In genomic region chr4:138379091-138379840, GRCm38 (mm10) we compare ENCODE assay signal across 9 mouse cellular contexts. TPM values are rescaled to one million over a fixed set of nuclear protein-coding genes. Genes with fewer than 3 reads are reported as not detected.
DNase-seq lines count a peak whose midpoint lies in the region; ATAC-seq lines count a peak whose summit lies in the region.
"Had no signal": no experiment of that assay in that cellular context is flagged by ENCODE, and none has a peak within 500 bp of the region (broad histone marks: within the 10 kb centered on the region; RNA-seq: fewer than 3 reads in every experiment).

No protein-coding gene starts in this region.

- H3K27me3 ChIP-seq in intestine, embryonic 15.5 days (replicated peaks), result no peaks in the 10 kb centered on the region
- no peaks in the 10 kb centered on the region for H3K27me3 ChIP-seq in intestine, embryonic 16.5 days (replicated peaks; ENCODE audit: control insufficient read depth, insufficient read depth, low read length)
- H3K27me3 ChIP-seq in forebrain, embryonic 13.5 days, result no peaks in the 10 kb centered on the region
- H3K27me3 ChIP-seq in hindbrain, embryonic 10.5 days (ENCODE audit: insufficient read depth, poor library complexity, severe bottlenecking), result 0 out of 2 replicates have a peak, but pooled peaks cover 8% of the 10 kb centered on the region
- peaks cover 6% of the 10 kb centered on the region; the same call in 1 of the 2 replicates for H3K27me3 ChIP-seq in midbrain, embryonic 10.5 days (ENCODE audit: low read depth, poor library complexity, severe bottlenecking)

- 52% methylated on average over 14 of the region's 14 CpGs for WGBS in intestine, embryonic 15.5 days
- 51% methylated on average over 14 of the region's 14 CpGs for WGBS in intestine, embryonic 16.5 days
- WGBS in forebrain, embryonic 13.5 days, result 49% methylated on average over 14 of the region's 14 CpGs
- 51% methylated on average over 14 of the region's 14 CpGs for WGBS in hindbrain, embryonic 10.5 days
- 62% methylated on average over 14 of the region's 14 CpGs for WGBS in midbrain, embryonic 10.5 days

- peak; percentile 30 for DNase-seq in c-Kit-positive CD71-negative TER-119-negative erythroid progenitor cells, embryonic 14.5 days (ENCODE audit: low read depth)
- peak; percentile 73 for DNase-seq in hindbrain, embryonic 10.5 days (ENCODE audit: low spot score)
- peak; percentile 62 for DNase-seq in left cerebral cortex, adult 11 months (ENCODE audit: low spot score)
- DNase-seq in midbrain, embryonic 10.5 days (ENCODE audit: low spot score), result peak; percentile 66
- peak; percentile 80 for DNase-seq in skeletal muscle tissue, adult 2 months (ENCODE audit: low read depth, low spot score)
- DNase-seq: liver, embryonic 13.5 days had no signal

- H3K9ac ChIP-seq in intestine, embryonic 15.5 days, result no peak overlapping the region
- H3K9ac ChIP-seq in intestine, embryonic 16.5 days (ENCODE audit: low read depth, low read length), result no peak overlapping the region
- H3K9ac ChIP-seq in forebrain, embryonic 13.5 days, result no peak overlapping the region
- H3K9ac ChIP-seq: liver, embryonic 13.5 days had no signal

- 0 out of 2 replicates have a peak, but pooled peaks have one; percentile 36 for ATAC-seq in intestine, embryonic 15.5 days
- ATAC-seq in intestine, embryonic 16.5 days, result no peak
- peak; percentile 50; the same call in 1 of the 2 replicates for ATAC-seq in forebrain, embryonic 13.5 days

- no peak overlapping the region for H3K4me2 ChIP-seq in intestine, embryonic 15.5 days (replicated peaks)
- H3K4me2 ChIP-seq in intestine, embryonic 16.5 days (ENCODE audit: low read depth, low read length), result no peak overlapping the region
- no peak overlapping the region for H3K4me2 ChIP-seq in forebrain, embryonic 13.5 days
- H3K4me2 ChIP-seq: liver, embryonic 13.5 days had no signal

- no peak overlapping the region for H3K27ac ChIP-seq in intestine, embryonic 15.5 days
- no peak overlapping the region for H3K27ac ChIP-seq in intestine, embryonic 16.5 days (ENCODE audit: low read length)
- H3K27ac ChIP-seq in forebrain, embryonic 13.5 days, result 0 out of 2 replicates have a peak overlapping the region, but pooled peaks have one; percentile 25
- peak overlapping the region; percentile 57 for H3K27ac ChIP-seq in hindbrain, embryonic 10.5 days
- H3K27ac ChIP-seq in midbrain, embryonic 10.5 days (replicated peaks), result 0 out of 2 replicates have a peak overlapping the region, but pooled peaks have one; percentile 23
- H3K27ac ChIP-seq: liver, embryonic 13.5 days had no signal

- 0 out of 2 replicates have a peak, but pooled peaks cover 2% of the 10 kb centered on the region for H3K4me1 ChIP-seq in intestine, embryonic 15.5 days (replicated peaks)
- no peaks in the 10 kb centered on the region for H3K4me1 ChIP-seq in intestine, embryonic 16.5 days (ENCODE audit: control insufficient read depth, insufficient read depth, low read length)
- H3K4me1 ChIP-seq in forebrain, embryonic 13.5 days, result peaks cover 11% of the 10 kb centered on the region
- H3K4me1 ChIP-seq in hindbrain, embryonic 10.5 days (replicated peaks), result peaks cover 24% of the 10 kb centered on the region
- H3K4me1 ChIP-seq in midbrain, embryonic 10.5 days, result peaks cover 21% of the 10 kb centered on the region
- H3K4me1 ChIP-seq: liver, embryonic 13.5 days had no signal

- no peaks in the 10 kb centered on the region for H3K9me3 ChIP-seq in intestine, embryonic 15.5 days
- H3K9me3 ChIP-seq in intestine, embryonic 16.5 days (ENCODE audit: control insufficient read depth, low read length), result no peaks in the 10 kb centered on the region
- no peaks in the 10 kb centered on the region for H3K9me3 ChIP-seq in forebrain, embryonic 13.5 days (replicated peaks)
- H3K9me3 ChIP-seq in hindbrain, embryonic 10.5 days, result no peaks in the 10 kb centered on the region
- no peaks in the 10 kb centered on the region for H3K9me3 ChIP-seq in midbrain, embryonic 10.5 days (replicated peaks)
- H3K9me3 ChIP-seq: liver, embryonic 13.5 days had no signal

- H3K36me3 ChIP-seq in intestine, embryonic 15.5 days, result no peaks in the 10 kb centered on the region
- no peaks in the 10 kb centered on the region for H3K36me3 ChIP-seq in intestine, embryonic 16.5 days (ENCODE audit: control insufficient read depth, insufficient read depth, low read length)
- no peaks in the 10 kb centered on the region for H3K36me3 ChIP-seq in forebrain, embryonic 13.5 days (ENCODE audit: poor library complexity, severe bottlenecking)
- no peaks in the 10 kb centered on the region for H3K36me3 ChIP-seq in hindbrain, embryonic 10.5 days
- H3K36me3 ChIP-seq in midbrain, embryonic 10.5 days, result no peaks in the 10 kb centered on the region
- H3K36me3 ChIP-seq: liver, embryonic 13.5 days had no signal

- H3K4me3 ChIP-seq in intestine, embryonic 15.5 days (replicated peaks), result no peak overlapping the region
- H3K4me3 ChIP-seq in intestine, embryonic 16.5 days (ENCODE audit: low read length), result no peak overlapping the region
- H3K4me3 ChIP-seq in forebrain, embryonic 13.5 days, result no peak overlapping the region
- H3K4me3 ChIP-seq in hindbrain, embryonic 10.5 days, result no peak overlapping the region
- H3K4me3 ChIP-seq in midbrain, embryonic 10.5 days, result no peak overlapping the region
- H3K4me3 ChIP-seq: liver, embryonic 13.5 days had no signal

RNA-seq across cellular contexts. Expression of gene Cda, which starts 11.5 kb away (rescaled TPM):
- polyA plus RNA-seq in intestine, embryonic 15.5 days (2015; fragmentation: Nextera tagmentation; extraction: Ambion mirVana), result 26.5 and 30.5 TPM in 2 replicates
- 39.2 and 42.4 TPM in 2 replicates for polyA plus RNA-seq in intestine, embryonic 16.5 days (2015; fragmentation: Nextera tagmentation; extraction: Ambion mirVana)
- 1.9 and 2.2 TPM in 2 replicates for polyA plus RNA-seq in forebrain, embryonic 13.5 days (2015; fragmentation: Nextera tagmentation; extraction: Ambion mirVana)
- polyA plus RNA-seq in hindbrain, embryonic 10.5 days (2016; fragmentation: Nextera tagmentation; extraction: Ambion mirVana), result 2.2 and 4.1 TPM in 2 replicates
- 1.2 and 2.0 TPM in 2 replicates for polyA plus RNA-seq in midbrain, embryonic 10.5 days (2016; fragmentation: Nextera tagmentation; extraction: Ambion mirVana)

RNA-seq across cellular contexts. Expression of gene Fam43b, which starts 17.1 kb away (rescaled TPM):
- polyA plus RNA-seq in intestine, embryonic 15.5 days (2015; fragmentation: Nextera tagmentation; extraction: Ambion mirVana), result 0.05 TPM in 1 of 2 replicates, not detected in the other
- not detected in 2 replicates for polyA plus RNA-seq in intestine, embryonic 16.5 days (2015; fragmentation: Nextera tagmentation; extraction: Ambion mirVana)
- polyA plus RNA-seq in forebrain, embryonic 13.5 days (2015; fragmentation: Nextera tagmentation; extraction: Ambion mirVana), result 0.84 and 0.96 TPM in 2 replicates
- polyA plus RNA-seq in hindbrain, embryonic 10.5 days (2016; fragmentation: Nextera tagmentation; extraction: Ambion mirVana), result not detected in 2 replicates
- polyA plus RNA-seq in midbrain, embryonic 10.5 days (2016; fragmentation: Nextera tagmentation; extraction: Ambion mirVana), result 0.06 TPM in 1 of 2 replicates, not detected in the other
- polyA plus RNA-seq: liver, embryonic 13.5 days had no signal

RNA-seq across cellular contexts. Expression of gene Pink1, which starts 53.2 kb away (rescaled TPM):
- 35.9 and 36.1 TPM in 2 replicates for polyA plus RNA-seq in intestine, embryonic 15.5 days (2015; fragmentation: Nextera tagmentation; extraction: Ambion mirVana)
- polyA plus RNA-seq in intestine, embryonic 16.5 days (2015; fragmentation: Nextera tagmentation; extraction: Ambion mirVana), result 30.7 and 38.9 TPM in 2 replicates
- polyA plus RNA-seq in forebrain, embryonic 13.5 days (2015; fragmentation: Nextera tagmentation; extraction: Ambion mirVana), result 62.4 and 64.2 TPM in 2 replicates
- 35.0 and 52.2 TPM in 2 replicates for polyA plus RNA-seq in hindbrain, embryonic 10.5 days (2016; fragmentation: Nextera tagmentation; extraction: Ambion mirVana)
- polyA plus RNA-seq in midbrain, embryonic 10.5 days (2016; fragmentation: Nextera tagmentation; extraction: Ambion mirVana), result 30.5 and 41.3 TPM in 2 replicates

RNA-seq across cellular contexts. Expression of gene Mul1, which starts 55.2 kb away (rescaled TPM):
- 24.9 and 25.7 TPM in 2 replicates for polyA plus RNA-seq in intestine, embryonic 15.5 days (2015; fragmentation: Nextera tagmentation; extraction: Ambion mirVana)
- 32.7 and 35.3 TPM in 2 replicates for polyA plus RNA-seq in intestine, embryonic 16.5 days (2015; fragmentation: Nextera tagmentation; extraction: Ambion mirVana)
- polyA plus RNA-seq in forebrain, embryonic 13.5 days (2015; fragmentation: Nextera tagmentation; extraction: Ambion mirVana), result 18.6 and 19.2 TPM in 2 replicates
- 20.2 and 22.6 TPM in 2 replicates for polyA plus RNA-seq in hindbrain, embryonic 10.5 days (2016; fragmentation: Nextera tagmentation; extraction: Ambion mirVana)
- polyA plus RNA-seq in midbrain, embryonic 10.5 days (2016; fragmentation: Nextera tagmentation; extraction: Ambion mirVana), result 19.2 and 22.3 TPM in 2 replicates

Comparison
In these comparisons a context has a peak if more than half of its experiments do, and no peak if none do; other contexts are left out.
1. H3K27ac ChIP-seq: peak in forebrain, embryonic 13.5 days (single experiment), hindbrain, embryonic 10.5 days (single experiment) and midbrain, embryonic 10.5 days (single experiment); none in intestine, embryonic 15.5 days (single experiment) and intestine, embryonic 16.5 days (single experiment).
2. DNase-seq: peak in every context shown above with its lines; median percentile 80 in skeletal muscle tissue, adult 2 months; 73 in hindbrain, embryonic 10.5 days; 66 in midbrain, embryonic 10.5 days; 62 in left cerebral cortex, adult 11 months; 30 in c-Kit-positive CD71-negative TER-119-negative erythroid progenitor cells, embryonic 14.5 days.